Mouse (Mus musculus) cortical plate, adult 2 months (tissue): ENCODE measurements around the gene Mrps36.

ENCODE experiments used
- CTCF ChIP-seq: fragments of 200-500 bp; IDR thresholded peaks from 2 replicates; pipeline ENCODE4 v1.5.1; 2011; ENCODE audit warnings: mild to moderate bottlenecking, control low read depth, low read length; ENCODE audit not compliant: insufficient read depth; ENCODE audit errors: extremely low read depth
- POLR2A ChIP-seq: fragments of 200-500 bp; IDR thresholded peaks from 2 replicates; pipeline ENCODE4 v1.6.1; 2011; ENCODE audit warnings: mild to moderate bottlenecking, low read length, control low read depth; ENCODE audit not compliant: insufficient read depth; ENCODE audit errors: extremely low read depth

DNA sequence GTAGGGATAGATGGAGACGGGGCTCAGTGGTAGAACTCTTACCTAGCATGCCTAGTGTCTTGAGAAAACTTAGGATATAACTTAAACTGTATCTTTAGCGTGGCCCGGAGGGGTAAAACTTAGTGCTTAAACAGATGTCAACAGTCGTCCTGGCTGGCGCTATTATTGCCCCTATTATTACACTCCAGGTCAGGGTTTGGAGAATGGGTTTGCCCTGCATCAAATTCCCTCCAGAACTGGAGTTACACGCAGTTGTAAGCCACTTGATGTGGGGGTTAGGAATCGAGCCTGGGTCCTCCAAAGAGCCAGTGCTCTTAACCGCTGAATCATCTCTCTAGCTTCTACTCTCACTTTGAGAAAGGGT, 31.6 kb upstream of the Mrps36 start:
- TF ChIP-seq CTCF (no peak), POLR2A (no peak)
